Mouse (Mus musculus): ENCODE data around the gene Cage1. TPM values are rescaled to one million over a fixed set of nuclear protein-coding genes. Genes with fewer than 3 reads are reported as not detected.
A peak's percentile ranks its signal among the peaks of the same experiment; 100 is the strongest.

Gene Cage1
- polyA plus RNA-seq, 1 experiment from 2014 or later: 1.1 TPM

DNA sequence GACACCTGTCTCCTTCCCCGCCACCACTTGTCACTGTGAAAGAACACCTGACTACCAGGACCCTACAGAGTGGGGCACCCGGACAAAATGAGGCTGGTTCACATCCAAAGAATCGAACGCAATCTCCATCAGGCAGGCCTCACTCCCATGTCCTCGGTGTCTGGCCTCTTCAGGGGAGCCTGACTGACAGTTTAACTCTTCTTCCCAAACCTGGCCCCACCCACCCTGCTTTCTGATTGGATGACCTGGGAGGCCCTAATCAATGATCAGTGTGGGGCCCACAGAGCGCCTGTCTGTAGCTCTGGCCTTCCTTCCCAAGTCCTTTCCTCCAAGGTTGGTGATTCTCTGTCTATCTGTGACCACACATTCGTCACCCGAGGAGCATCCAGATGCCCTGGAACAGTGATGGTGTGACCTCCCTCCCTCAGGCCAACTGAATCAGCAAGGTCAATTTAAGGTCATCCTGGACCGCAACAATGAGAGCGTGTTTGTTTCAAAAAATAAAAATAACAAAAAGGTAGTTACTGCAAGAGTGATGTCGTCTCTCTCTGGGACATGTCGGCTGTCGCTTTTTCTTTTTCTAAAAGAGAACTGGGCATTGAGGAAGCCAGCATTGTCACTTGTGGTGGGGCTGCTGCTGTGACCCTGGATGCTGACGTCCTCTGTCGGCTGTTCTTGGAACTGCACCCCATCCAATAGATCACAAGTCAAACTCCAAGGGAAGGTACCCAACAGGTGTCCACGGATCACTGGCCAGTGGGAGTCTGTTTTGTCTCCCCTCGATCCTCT, 71.5 kb downstream of the Cage1 start:
- peaks cover 42% of the 10 kb centered on the region for H3K4me1 ChIP-seq (ENCODE audit: control insufficient read depth, insufficient read depth, low read length)

GRCm38 (mm10) chr13:37964128-37965087, 72.5 kb downstream of the Cage1 start:
- H3K36me3 ChIP-seq (ENCODE audit: control insufficient read depth, insufficient read depth, low read length): no peaks in the 10 kb centered on the region
- no peak for ATAC-seq (ENCODE audit: low FRiP score, low TSS enrichment)
- H3K9me3 ChIP-seq (ENCODE audit: control insufficient read depth, low read length): no peaks in the 10 kb centered on the region
- peak overlapping the region; percentile 44; the same call in 1 of the 2 replicates for H3K4me2 ChIP-seq (replicated peaks; ENCODE audit: low read depth, low read length)
- peaks cover 42% of the 10 kb centered on the region for H3K4me1 ChIP-seq (ENCODE audit: control insufficient read depth, insufficient read depth, low read length)
- H3K27me3 ChIP-seq (ENCODE audit: control insufficient read depth, insufficient read depth, low read length): no peaks in the 10 kb centered on the region
- no peak overlapping the region; the same call in 1 of the 2 replicates for H3K4me3 ChIP-seq (ENCODE audit: low read length)
- no peak overlapping the region for H3K27ac ChIP-seq (ENCODE audit: low read depth, low read length)
- no peak overlapping the region for H3K9ac ChIP-seq (ENCODE audit: low read depth, low read length)
- WGBS: 40% methylated on average over 20 of the region's 20 CpGs

More for the DNA sequence above, 71.5 kb downstream of the Cage1 start:
- Histone ChIP-seq H3K36me3 (ENCODE audit: control insufficient read depth, insufficient read depth, low read length) (no peaks in the 10 kb centered on the region), H3K27ac (ENCODE audit: low read depth, low read length) (no peak overlapping the region; the same call in 1 of the 2 replicates), H3K4me3 (ENCODE audit: low read length) (no peak overlapping the region), H3K27me3 (ENCODE audit: control insufficient read depth, insufficient read depth, low read length) (no peaks in the 10 kb centered on the region), H3K9ac (ENCODE audit: low read depth, low read length) (no peak overlapping the region), H3K4me2 (replicated peaks; ENCODE audit: low read depth, low read length) (no peak overlapping the region), H3K9me3 (ENCODE audit: control insufficient read depth, low read length) (no peaks in the 10 kb centered on the region)
- no peak for ATAC-seq (ENCODE audit: low FRiP score, low TSS enrichment)
- WGBS: 31% methylated on average over 17 of the region's 17 CpGs

- ATAC-seq (ENCODE audit: low FRiP score, low TSS enrichment): no peak
- no peak overlapping the region for H3K27ac ChIP-seq (ENCODE audit: low read depth, low read length)
- peaks cover 42% of the 10 kb centered on the region for H3K4me1 ChIP-seq (ENCODE audit: control insufficient read depth, insufficient read depth, low read length)
- H3K9ac ChIP-seq (ENCODE audit: low read depth, low read length): peak overlapping the region; percentile 40; the same call in 1 of the 2 replicates
- 1% methylated on average over 12 of the region's 12 CpGs for WGBS
- H3K9me3 ChIP-seq (ENCODE audit: control insufficient read depth, low read length): peaks cover 6% of the 10 kb centered on the region; the same call in 1 of the 2 replicates
- no peaks in the 10 kb centered on the region for H3K36me3 ChIP-seq (ENCODE audit: control insufficient read depth, insufficient read depth, low read length)
- no peaks in the 10 kb centered on the region for H3K27me3 ChIP-seq (ENCODE audit: control insufficient read depth, insufficient read depth, low read length)
- peak overlapping the region; percentile 38 for H3K4me3 ChIP-seq (ENCODE audit: low read length)
- peak overlapping the region; percentile 44 for H3K4me2 ChIP-seq (replicated peaks; ENCODE audit: low read depth, low read length)
Observed at GRCm38 (mm10) chr13:37963354-37964007, 73.4 kb downstream of the Cage1 start.

GRCm38 (mm10) chr13:37962541-37962940, 74.3 kb downstream of the Cage1 start:
- H3K4me1 ChIP-seq (ENCODE audit: control insufficient read depth, insufficient read depth, low read length): peaks cover 38% of the 10 kb centered on the region
- H3K36me3 ChIP-seq (ENCODE audit: control insufficient read depth, insufficient read depth, low read length): no peaks in the 10 kb centered on the region
- ATAC-seq (ENCODE audit: low FRiP score, low TSS enrichment): no peak
- H3K9me3 ChIP-seq (ENCODE audit: control insufficient read depth, low read length): peaks cover 6% of the 10 kb centered on the region; the same call in 1 of the 2 replicates
- H3K4me3 ChIP-seq (ENCODE audit: low read length): no peak overlapping the region
- H3K27ac ChIP-seq (ENCODE audit: low read depth, low read length): no peak overlapping the region
- no peak overlapping the region for H3K4me2 ChIP-seq (replicated peaks; ENCODE audit: low read depth, low read length)
- no peaks in the 10 kb centered on the region for H3K27me3 ChIP-seq (ENCODE audit: control insufficient read depth, insufficient read depth, low read length)
- H3K9ac ChIP-seq (ENCODE audit: low read depth, low read length): no peak overlapping the region
- WGBS: 89% methylated on average over 9 of the region's 9 CpGs

- 69% methylated on average over 7 of the region's 7 CpGs for WGBS
- Histone ChIP-seq H3K4me2 (replicated peaks; ENCODE audit: low read depth, low read length) (no peak overlapping the region), H3K9ac (ENCODE audit: low read depth, low read length) (no peak overlapping the region), H3K27ac (ENCODE audit: low read depth, low read length) (no peak overlapping the region), H3K9me3 (ENCODE audit: control insufficient read depth, low read length) (peaks cover 6% of the 10 kb centered on the region; the same call in 1 of the 2 replicates), H3K4me3 (ENCODE audit: low read length) (no peak overlapping the region), H3K4me1 (ENCODE audit: control insufficient read depth, insufficient read depth, low read length) (peaks cover 12% of the 10 kb centered on the region), H3K27me3 (ENCODE audit: control insufficient read depth, insufficient read depth, low read length) (no peaks in the 10 kb centered on the region), H3K36me3 (ENCODE audit: control insufficient read depth, insufficient read depth, low read length) (no peaks in the 10 kb centered on the region)
- 0 out of 2 replicates have a peak, but pooled peaks have one; percentile 18 for ATAC-seq (ENCODE audit: low FRiP score, low TSS enrichment)
Observed at GRCm38 (mm10) chr13:37959936-37960335, 76.9 kb downstream of the Cage1 start.

DNA sequence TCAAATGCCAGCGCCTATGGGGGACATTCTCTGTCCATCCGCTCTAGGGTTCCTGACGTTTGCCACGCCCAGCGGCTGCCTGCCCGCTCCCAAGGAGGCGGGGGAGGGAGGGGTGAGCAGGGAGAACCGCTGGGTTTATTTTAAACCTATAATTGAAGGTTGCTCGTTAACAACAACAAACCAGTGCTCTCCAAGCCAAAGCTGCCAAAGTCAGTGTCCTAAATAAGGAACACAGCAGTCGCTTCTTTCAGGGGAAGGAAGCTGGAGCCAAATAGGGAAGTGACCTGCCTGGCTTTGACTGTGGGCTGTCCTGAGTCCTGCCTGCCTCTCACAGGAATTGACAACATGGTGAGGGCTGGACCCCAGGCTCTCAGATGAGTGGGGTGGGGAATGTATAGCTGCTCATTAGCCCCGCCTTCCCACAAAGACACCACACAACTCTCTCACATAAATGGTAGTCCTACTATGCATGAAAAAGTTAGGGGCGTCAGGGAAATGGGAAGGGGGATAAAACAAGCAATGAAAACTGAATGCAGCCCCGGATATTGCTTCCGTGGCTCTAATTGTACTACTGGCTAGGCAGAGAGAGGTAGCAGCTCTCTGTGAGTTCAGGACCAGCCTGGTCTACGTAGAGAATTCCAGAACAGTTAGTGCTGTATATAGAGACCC, 77.5 kb downstream of the Cage1 start:
- H3K27ac ChIP-seq (ENCODE audit: low read depth, low read length): no peak overlapping the region
- peaks cover 6% of the 10 kb centered on the region; the same call in 1 of the 2 replicates for H3K9me3 ChIP-seq (ENCODE audit: control insufficient read depth, low read length)
- ATAC-seq (ENCODE audit: low FRiP score, low TSS enrichment): no peak
- no peak overlapping the region for H3K4me2 ChIP-seq (replicated peaks; ENCODE audit: low read depth, low read length)
- no peaks in the 10 kb centered on the region for H3K27me3 ChIP-seq (ENCODE audit: control insufficient read depth, insufficient read depth, low read length)
- no peak overlapping the region for H3K9ac ChIP-seq (ENCODE audit: low read depth, low read length)
- no peak overlapping the region for H3K4me3 ChIP-seq (ENCODE audit: low read length)
- no peaks in the 10 kb centered on the region for H3K36me3 ChIP-seq (ENCODE audit: control insufficient read depth, insufficient read depth, low read length)
- peaks cover 7% of the 10 kb centered on the region; the same call in 1 of the 2 replicates for H3K4me1 ChIP-seq (ENCODE audit: control insufficient read depth, insufficient read depth, low read length)
- 81% methylated on average over 15 of the region's 15 CpGs for WGBS

DNA sequence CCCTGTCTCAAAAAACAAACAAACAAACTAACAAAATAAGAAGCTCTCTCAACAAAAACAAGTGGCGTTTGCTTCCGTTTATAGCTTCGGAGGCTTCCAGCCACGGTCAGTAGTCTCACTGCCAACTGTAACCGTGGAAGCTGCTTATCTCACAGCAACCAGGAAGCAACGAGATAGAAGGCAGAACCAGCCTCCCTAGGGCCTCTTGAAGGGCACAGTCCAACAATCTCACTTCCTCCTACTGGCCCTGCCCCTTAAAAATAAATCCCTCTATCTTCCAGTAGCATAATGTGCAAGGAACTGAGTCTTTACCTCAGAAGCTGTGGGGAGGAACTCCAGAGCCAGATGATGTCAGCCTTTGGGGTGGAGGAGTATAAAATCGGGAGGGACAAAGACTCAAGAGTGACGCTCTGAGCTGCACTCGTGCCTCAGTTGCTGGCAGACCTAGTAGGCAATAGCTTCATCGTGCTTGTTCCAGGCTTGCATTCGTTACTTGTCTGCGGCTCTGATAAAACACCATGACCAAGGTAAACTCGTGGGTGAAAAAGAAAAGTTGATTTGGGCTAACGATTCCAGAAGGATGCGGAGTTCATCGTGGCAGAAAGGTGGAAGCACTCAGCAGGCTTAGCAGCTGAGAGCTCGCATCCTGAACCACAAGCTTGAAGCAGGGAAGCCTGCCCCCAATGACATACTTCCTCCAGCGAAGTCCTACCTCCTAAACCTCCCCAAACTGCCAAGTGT, 78.2 kb downstream of the Cage1 start:
- Histone ChIP-seq H3K4me1 (ENCODE audit: control insufficient read depth, insufficient read depth, low read length) (no peaks in the 10 kb centered on the region; the same call in 1 of the 2 replicates), H3K4me2 (replicated peaks; ENCODE audit: low read depth, low read length) (no peak overlapping the region), H3K4me3 (ENCODE audit: low read length) (no peak overlapping the region), H3K9ac (ENCODE audit: low read depth, low read length) (no peak overlapping the region), H3K27ac (ENCODE audit: low read depth, low read length) (no peak overlapping the region), H3K36me3 (ENCODE audit: control insufficient read depth, insufficient read depth, low read length) (no peaks in the 10 kb centered on the region), H3K9me3 (ENCODE audit: control insufficient read depth, low read length) (peaks cover 6% of the 10 kb centered on the region; the same call in 1 of the 2 replicates), H3K27me3 (ENCODE audit: control insufficient read depth, insufficient read depth, low read length) (no peaks in the 10 kb centered on the region)
- no peak for ATAC-seq (ENCODE audit: low FRiP score, low TSS enrichment)
- WGBS: 88% methylated on average over 18 of the region's 18 CpGs
